In the genomic region with DNA sequence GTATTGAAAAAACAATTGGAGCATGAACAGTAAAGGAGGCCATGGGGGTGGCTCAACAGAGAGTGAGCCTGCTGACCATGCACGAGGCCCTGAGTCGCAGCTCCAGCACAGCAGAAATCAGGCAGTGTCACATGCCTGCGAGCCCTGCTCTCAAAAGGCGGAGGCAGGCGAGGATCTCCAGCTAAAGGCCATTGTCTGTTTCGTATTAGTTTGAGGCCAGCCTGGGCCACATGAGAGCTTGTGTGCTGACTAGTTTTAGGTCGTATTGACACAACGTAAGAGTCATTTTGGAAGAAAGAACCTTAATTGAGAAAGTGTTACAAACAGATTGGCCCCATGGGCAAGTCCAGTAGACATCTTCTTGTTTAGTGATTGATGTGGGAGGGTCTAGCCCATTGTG, we compare ENCODE assay signal across 16 mouse cellular contexts. TPM values are rescaled to one million over a fixed set of nuclear protein-coding genes. Genes with fewer than 3 reads are reported as not detected.
DNase-seq lines count a peak whose midpoint lies in the region; ATAC-seq and TF ChIP-seq lines count a peak whose summit lies in the region.
"Had no signal": no experiment of that assay in that cellular context is flagged by ENCODE, and none has a peak within 500 bp of the region (broad histone marks: within the 10 kb centered on the region; RNA-seq: fewer than 3 reads in every experiment).

No protein-coding gene starts in this region.

- 0 out of 2 replicates have a peak overlapping the region, but pooled peaks have one; percentile 7 for H3K27ac ChIP-seq in kidney, embryonic 14.5 days (ENCODE audit: low read depth, low read length)
- peak overlapping the region; percentile 98; the same call in 1 of the 2 replicates for H3K27ac ChIP-seq in stomach, embryonic 14.5 days (ENCODE audit: low read length)
- no peak overlapping the region for H3K27ac ChIP-seq in stomach, postnatal 0 days (replicated peaks)
- peak overlapping the region; percentile 31; the same call in 1 of the 2 replicates for H3K27ac ChIP-seq in limb, embryonic 10.5 days
- H3K27ac ChIP-seq: heart, adult 2 months; macrophage had no signal

- H3K4me2 ChIP-seq in kidney, embryonic 14.5 days (replicated peaks; ENCODE audit: low read depth, low read length), result no peak overlapping the region
- no peak overlapping the region for H3K4me2 ChIP-seq in stomach, embryonic 14.5 days (replicated peaks; ENCODE audit: low read depth, low read length)
- H3K4me2 ChIP-seq in stomach, postnatal 0 days (replicated peaks; ENCODE audit: low read depth), result no peak overlapping the region

- no peak for TF ChIP-seq EP300 in stomach, postnatal 0 days (optimal IDR thresholded peaks at IDR 0.05)

- no peak overlapping the region for H3K4me3 ChIP-seq in kidney, embryonic 14.5 days (ENCODE audit: low read length)
- H3K4me3 ChIP-seq in stomach, embryonic 14.5 days (ENCODE audit: low read depth, low read length), result no peak overlapping the region
- no peak overlapping the region for H3K4me3 ChIP-seq in stomach, postnatal 0 days (ENCODE audit: low read depth, low read length)
- H3K4me3 ChIP-seq in limb, embryonic 10.5 days, result no peak overlapping the region
- H3K4me3 ChIP-seq: heart, adult 2 months had no signal

- 75% methylated on average over 8 of the region's 8 CpGs for WGBS in kidney, embryonic 14.5 days
- 67% methylated on average over 8 of the region's 8 CpGs for WGBS in stomach, embryonic 14.5 days
- WGBS in stomach, postnatal 0 days, result 76% methylated on average over 8 of the region's 8 CpGs
- WGBS in limb, embryonic 10.5 days, result 38% methylated on average over 8 of the region's 8 CpGs

- peaks cover 33% of the 10 kb centered on the region for H3K4me1 ChIP-seq in kidney, embryonic 14.5 days (ENCODE audit: control insufficient read depth, insufficient read depth, low read length)
- peaks cover 34% of the 10 kb centered on the region for H3K4me1 ChIP-seq in stomach, embryonic 14.5 days (ENCODE audit: control insufficient read depth, insufficient read depth, low read length)
- peaks cover 7% of the 10 kb centered on the region; the same call in 1 of the 2 replicates for H3K4me1 ChIP-seq in stomach, postnatal 0 days (replicated peaks; ENCODE audit: control insufficient read depth, insufficient read depth)
- peaks cover 41% of the 10 kb centered on the region for H3K4me1 ChIP-seq in limb, embryonic 10.5 days

- DNase-seq in kidney, adult 8-10 months, result no peak
- no peak for DNase-seq in stomach, postnatal 0 days (ENCODE audit: low spot score)
- DNase-seq in limb, embryonic 10.5 days (ENCODE audit: low spot score), result peak; percentile 40
- DNase-seq in spleen, postnatal 10 days (ENCODE audit: low spot score in 2 of 2), result no peak
- no peak for DNase-seq in gastrocnemius, postnatal 4 days (ENCODE audit: low spot score in 2 of 2)
- DNase-seq: heart, adult 2 months; kidney, adult 11 months; kidney, postnatal 36 days; layer of hippocampus, postnatal 36 days; liver; right cerebral cortex, postnatal 25 days had no signal

- no peaks in the 10 kb centered on the region for H3K9me3 ChIP-seq in kidney, embryonic 14.5 days (ENCODE audit: control insufficient read depth, low read length)
- H3K9me3 ChIP-seq in stomach, embryonic 14.5 days (ENCODE audit: control insufficient read depth, low read depth, low read length), result no peaks in the 10 kb centered on the region
- H3K9me3 ChIP-seq in stomach, postnatal 0 days (ENCODE audit: control insufficient read depth, low read length), result no peaks in the 10 kb centered on the region
- no peaks in the 10 kb centered on the region for H3K9me3 ChIP-seq in limb, embryonic 10.5 days (replicated peaks)

- no peaks in the 10 kb centered on the region for H3K27me3 ChIP-seq in kidney, embryonic 14.5 days (ENCODE audit: control insufficient read depth, insufficient read depth, low read length)
- H3K27me3 ChIP-seq in stomach, embryonic 14.5 days (ENCODE audit: control insufficient read depth, insufficient read depth, low read length), result no peaks in the 10 kb centered on the region
- H3K27me3 ChIP-seq in stomach, postnatal 0 days (ENCODE audit: control insufficient read depth, insufficient read depth, low read length), result no peaks in the 10 kb centered on the region
- no peaks in the 10 kb centered on the region for H3K27me3 ChIP-seq in limb, embryonic 10.5 days (ENCODE audit: low read depth, poor library complexity, severe bottlenecking)

- no peak overlapping the region for H3K9ac ChIP-seq in kidney, embryonic 14.5 days (ENCODE audit: low read depth, low read length)
- H3K9ac ChIP-seq in stomach, embryonic 14.5 days (replicated peaks; ENCODE audit: low read depth, low read length), result no peak overlapping the region
- H3K9ac ChIP-seq in stomach, postnatal 0 days (ENCODE audit: low read length), result no peak overlapping the region

- no peak for ATAC-seq in kidney, embryonic 14.5 days (ENCODE audit: low FRiP score, low TSS enrichment)
- ATAC-seq in stomach, embryonic 14.5 days (ENCODE audit: insufficient number of reproducible peaks, insufficient read depth, low FRiP score, low read depth), result no peak
- no peak for ATAC-seq in stomach, postnatal 0 days (ENCODE audit: low FRiP score, low TSS enrichment)
- ATAC-seq: activated CD4-positive, CD25-positive, alpha-beta regulatory T cell, adult 4 months had no signal

- no peak for TF ChIP-seq CTCF in stomach, postnatal 0 days (IDR thresholded peaks at IDR 0.05; ENCODE audit: low read depth)

- no peaks in the 10 kb centered on the region for H3K36me3 ChIP-seq in kidney, embryonic 14.5 days (ENCODE audit: control insufficient read depth, insufficient read depth, low read length)
- no peaks in the 10 kb centered on the region for H3K36me3 ChIP-seq in stomach, embryonic 14.5 days (ENCODE audit: control insufficient read depth, insufficient read depth, low read length)
- H3K36me3 ChIP-seq in stomach, postnatal 0 days (ENCODE audit: control insufficient read depth, insufficient read depth, low read length), result no peaks in the 10 kb centered on the region
- peaks cover 53% of the 10 kb centered on the region for H3K36me3 ChIP-seq in limb, embryonic 10.5 days

RNA-seq across cellular contexts. Expression of gene Gli2, which starts 17.5 kb away (rescaled TPM):
- 8.2 and 10.3 TPM in 2 replicates for polyA plus RNA-seq in kidney, embryonic 14.5 days (2014; fragmentation: Nextera tagmentation; extraction: Ambion mirVana)
- polyA plus RNA-seq in stomach, embryonic 14.5 days (2014; fragmentation: Nextera tagmentation; extraction: Ambion mirVana), result 15.6 and 18.5 TPM in 2 replicates
- polyA plus RNA-seq in stomach, postnatal 0 days (2015; fragmentation: Nextera tagmentation; extraction: Ambion mirVana), result 1.8 and 2.0 TPM in 2 replicates
- 16.6 and 17.5 TPM in 2 replicates for polyA plus RNA-seq in limb, embryonic 10.5 days (2016; fragmentation: Nextera tagmentation; extraction: Ambion mirVana)
- total RNA-seq in gastrocnemius, postnatal 4 days (2021), result 10 to 100 TPM; 11.3 to 13.4 TPM
- total RNA-seq: neutrophil, adult 5-6 weeks had no signal
- polyA plus RNA-seq: activated CD4-positive, CD25-positive, alpha-beta regulatory T cell, adult 4 months; macrophage had no signal
